Mouse (Mus musculus) right cerebral cortex, adult 18-20 months (tissue): ENCODE measurements around the gene Lamb2.

Experiments
- DNase-seq: peaks from one replicate; pipeline ENCODE4 v3.0.0; 2022; ENCODE audit warnings: mixed read lengths

Lamb2 gene

DNA sequence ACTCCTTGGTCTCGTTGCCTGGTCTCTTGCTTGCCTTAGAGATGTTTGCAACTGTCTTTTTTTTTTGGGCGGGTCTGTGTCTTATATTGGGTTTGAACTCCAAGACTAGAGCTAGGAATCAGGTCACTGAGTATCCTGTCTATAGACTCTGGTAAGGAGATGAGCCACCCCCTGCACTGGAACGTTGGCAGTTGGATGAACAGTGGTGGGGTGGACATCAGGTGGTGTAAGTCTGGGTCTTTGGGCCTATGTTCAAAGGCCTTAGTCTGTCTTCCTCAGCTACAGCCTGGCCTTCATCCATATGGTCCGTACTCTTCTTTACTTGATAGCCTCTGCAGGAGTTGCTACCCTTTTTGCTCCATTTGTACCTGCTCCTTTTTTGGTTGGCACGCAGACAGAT is 17.9 kb upstream of the Lamb2 start:
- no peak for DNase-seq

DNA sequence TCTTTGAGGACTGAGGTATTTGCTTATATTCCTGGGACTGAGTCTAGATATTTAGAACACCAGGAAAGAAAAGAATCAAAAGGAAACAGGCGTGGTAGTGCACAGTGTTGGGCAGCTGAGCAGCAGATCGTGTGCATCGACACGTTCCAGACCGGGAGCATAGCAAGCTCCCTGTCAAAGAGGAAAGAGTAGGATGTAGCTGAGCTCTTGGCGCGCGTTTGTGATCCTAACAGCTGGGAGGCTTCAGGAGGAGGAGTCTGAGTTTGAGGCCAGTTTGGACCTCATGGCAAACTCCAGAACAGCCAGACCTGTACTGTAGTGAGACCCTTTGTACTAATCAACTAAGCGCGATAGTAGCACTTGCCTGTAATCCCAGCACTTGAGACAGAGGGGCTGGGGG is 17.3 kb upstream of the Lamb2 start:
- no peak for DNase-seq

DNA sequence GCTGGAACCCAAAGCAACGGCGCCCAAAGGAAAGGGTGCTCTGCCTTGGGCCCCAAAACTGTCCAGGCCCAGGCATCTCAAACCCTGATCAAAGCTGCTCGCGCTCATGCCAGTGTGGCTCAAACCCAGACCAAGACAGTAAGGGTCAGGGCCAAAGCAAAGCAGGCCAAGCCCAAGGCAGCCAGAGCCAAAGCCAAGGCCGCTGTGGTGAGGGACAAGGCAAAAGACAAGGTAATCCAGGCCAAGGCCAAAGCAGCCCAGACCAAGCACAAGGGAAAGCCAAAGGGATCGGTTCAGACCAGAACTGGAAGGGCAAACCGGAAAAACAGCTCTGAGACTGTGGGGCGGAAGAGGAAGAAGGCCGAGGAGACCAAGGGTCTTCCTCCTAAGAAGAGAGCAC is 15.8 kb upstream of the Lamb2 start:
- DNase-seq: no peak

DNA sequence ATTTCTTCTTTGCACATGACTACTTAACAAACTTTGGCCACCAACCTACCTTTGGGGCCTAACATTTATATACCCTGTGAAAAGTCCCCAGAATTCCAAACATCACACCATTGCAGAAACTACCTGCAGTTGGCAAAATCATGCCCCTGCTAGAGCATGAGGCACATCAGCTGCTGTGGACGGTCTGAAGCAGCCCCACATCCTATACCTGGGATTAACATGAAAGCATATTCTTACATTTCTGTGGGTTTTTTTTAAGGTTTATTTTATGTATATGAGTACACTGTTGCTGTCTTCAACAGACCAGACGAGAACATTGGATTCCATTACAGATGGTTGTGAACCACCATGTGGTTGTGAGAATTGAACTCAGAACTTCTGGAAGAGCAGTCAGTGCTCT is 13.3 kb upstream of the Lamb2 start:
- no peak for DNase-seq

DNA sequence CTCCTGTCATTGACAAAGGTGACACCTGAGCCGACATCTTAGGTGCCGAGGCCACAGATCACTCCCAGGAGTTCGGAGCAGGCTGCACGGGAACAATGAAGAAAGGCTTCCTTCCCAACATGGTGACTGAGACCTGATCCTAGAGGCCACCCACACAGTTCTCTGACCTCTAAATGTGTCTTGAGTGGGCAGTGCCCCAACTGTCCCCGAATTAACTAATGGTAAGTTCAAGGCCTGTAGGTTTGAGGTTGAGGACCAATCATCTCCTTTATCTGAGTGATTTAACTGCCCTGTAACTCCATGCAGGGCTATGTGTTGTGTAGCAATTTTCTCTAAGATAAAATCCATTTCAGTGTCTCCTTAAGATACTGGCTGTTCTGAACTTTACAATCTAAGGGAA is 10.1 kb upstream of the Lamb2 start:
- no peak for DNase-seq

DNA sequence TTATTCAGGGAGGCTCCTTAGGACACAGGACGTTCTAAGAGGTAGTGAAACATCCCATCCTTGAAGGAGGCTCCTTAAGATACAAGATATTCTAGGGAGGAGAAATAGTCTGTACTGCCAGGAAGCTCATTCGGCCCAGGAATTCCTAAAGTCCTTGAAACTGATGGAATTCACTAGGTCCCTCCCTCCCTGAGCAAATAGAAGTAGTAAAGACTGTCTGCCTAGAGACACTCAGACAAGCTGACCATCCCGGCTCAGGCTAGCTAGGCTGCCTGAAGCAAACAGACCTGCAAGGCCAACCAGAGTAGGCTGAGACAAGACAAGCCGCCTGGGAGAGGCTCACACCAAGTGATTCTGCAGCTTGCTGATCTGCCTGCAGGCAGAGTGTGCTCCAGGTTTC is 9.7 kb upstream of the Lamb2 start:
- no peak for DNase-seq

DNA sequence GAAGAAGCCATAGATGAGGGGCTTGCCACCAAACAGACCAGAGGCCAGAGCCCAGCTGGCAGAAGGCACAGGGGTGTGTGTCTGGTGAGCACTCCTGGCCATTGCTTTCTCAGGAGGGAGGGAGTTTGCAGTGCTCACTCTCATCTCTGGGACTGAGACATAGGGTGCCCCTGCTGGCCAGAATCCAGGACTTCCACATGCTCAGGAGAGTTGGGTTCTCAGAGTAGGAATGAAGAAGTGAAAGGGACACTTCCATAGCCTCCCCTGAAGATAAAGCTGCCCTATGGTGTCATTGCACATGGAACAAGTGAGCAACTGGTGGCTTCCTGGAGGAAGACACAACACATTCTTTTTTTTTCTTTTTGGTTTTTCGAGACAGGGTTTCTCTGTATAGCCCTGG is 5.0 kb upstream of the Lamb2 start:
- no peak for DNase-seq

DNA sequence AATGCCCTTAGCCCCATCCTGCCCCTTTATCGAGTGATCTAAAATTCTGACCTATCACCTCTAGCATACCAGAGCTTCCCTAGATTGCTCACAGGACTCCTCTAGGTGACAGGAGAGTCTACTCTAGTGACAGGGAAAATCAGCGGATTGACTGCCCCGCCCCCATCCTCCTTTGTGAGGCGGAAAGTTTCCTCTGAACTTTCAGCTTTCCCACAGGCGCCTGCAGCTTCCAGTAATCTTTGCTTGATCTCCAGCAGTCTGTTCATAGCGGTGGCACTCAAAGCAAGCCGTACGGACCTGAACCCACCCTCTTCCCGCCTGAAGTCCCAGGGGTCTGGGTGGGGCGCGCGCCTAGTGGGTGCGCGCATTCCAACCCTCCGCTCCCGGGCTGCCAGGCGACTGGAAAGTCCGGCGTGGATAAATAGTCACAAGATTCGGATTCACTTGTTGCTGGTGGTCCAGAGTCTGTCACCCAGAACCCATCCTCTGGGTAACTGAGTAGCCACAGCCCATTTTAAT is 839 bp upstream of the Lamb2 start:
- DNase-seq: no peak

DNA sequence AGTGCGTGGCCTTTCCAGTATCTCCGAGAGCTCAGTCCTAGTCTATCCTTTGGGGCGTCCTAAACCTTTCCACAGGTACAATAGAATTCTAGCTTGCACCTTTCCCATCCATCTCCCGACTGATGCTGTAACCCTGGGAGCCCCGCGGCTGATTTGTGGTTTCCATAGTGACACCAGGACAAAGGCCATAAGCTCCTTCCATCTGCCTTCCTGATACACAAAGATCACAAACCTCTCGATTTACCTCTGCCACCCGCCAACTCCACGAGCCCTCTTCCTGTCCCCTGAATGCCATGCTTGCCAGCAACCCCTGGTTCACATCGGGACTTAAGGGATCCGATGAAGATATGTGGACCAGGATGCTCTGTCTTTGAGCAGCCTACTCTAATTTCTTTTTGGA is 295 bp upstream of the Lamb2 start:
- DNase-seq: no peak

DNA sequence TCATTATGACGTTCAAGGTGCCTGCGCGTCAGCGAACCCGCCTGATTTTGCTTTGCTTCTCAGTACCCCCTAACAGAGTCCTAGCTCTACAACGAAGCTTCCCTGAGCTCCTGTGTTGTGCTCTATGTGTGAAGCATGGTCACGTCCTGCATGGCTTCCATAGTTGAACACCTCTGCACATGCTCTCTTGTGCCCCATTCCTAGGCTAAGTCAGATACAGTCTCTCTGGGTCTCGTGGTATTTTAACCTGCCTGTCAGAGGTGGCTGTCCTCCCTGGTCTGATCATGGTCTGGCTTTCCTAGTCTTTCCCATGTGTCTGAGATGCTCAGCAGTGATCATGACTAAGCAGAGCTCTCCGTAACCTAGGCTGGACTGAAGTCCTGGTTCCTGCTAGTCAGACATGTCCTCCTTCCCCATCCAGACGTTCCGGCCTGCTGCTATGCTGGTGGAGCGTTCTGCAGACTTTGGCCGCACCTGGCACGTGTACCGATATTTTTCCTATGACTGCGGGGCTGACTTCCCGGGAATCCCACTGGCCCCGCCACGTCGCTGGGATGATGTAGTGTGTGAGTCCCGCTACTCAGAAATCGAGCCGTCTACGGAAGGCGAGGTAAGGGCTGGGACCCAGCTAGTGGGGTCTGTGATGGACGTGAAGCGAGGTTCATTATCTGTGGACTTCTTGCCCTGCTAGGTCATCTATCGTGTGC is 1.4 kb downstream of the Lamb2 start:
- DNase-seq: no peak

DNA sequence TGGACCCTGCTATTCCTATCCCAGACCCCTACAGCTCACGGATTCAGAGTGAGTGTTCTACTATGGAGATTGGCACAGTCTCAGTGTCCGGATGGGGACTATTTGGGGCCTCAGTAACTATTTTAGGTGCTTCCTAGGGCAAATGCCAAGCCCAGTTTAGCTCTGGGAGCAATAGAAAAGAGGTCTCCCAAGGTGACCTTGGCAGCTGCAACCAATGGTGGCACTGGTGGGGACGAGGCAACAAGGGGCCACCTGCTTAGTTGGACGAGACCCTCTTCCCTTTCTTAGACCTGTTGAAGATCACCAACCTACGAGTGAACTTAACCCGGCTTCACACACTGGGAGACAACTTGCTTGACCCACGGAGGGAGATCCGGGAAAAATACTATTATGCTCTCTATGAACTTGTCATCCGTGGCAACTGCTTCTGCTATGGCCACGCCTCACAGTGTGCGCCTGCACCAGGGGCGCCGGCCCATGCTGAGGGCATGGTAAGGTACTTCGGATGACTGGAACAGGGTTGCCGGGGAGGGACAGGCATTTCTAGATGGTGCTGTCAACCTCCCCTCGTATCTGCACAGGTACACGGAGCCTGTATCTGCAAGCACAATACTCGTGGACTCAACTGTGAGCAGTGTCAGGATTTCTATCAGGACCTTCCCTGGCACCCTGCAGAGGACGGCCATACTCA is 2.1 kb downstream of the Lamb2 start:
- no peak for DNase-seq

DNA sequence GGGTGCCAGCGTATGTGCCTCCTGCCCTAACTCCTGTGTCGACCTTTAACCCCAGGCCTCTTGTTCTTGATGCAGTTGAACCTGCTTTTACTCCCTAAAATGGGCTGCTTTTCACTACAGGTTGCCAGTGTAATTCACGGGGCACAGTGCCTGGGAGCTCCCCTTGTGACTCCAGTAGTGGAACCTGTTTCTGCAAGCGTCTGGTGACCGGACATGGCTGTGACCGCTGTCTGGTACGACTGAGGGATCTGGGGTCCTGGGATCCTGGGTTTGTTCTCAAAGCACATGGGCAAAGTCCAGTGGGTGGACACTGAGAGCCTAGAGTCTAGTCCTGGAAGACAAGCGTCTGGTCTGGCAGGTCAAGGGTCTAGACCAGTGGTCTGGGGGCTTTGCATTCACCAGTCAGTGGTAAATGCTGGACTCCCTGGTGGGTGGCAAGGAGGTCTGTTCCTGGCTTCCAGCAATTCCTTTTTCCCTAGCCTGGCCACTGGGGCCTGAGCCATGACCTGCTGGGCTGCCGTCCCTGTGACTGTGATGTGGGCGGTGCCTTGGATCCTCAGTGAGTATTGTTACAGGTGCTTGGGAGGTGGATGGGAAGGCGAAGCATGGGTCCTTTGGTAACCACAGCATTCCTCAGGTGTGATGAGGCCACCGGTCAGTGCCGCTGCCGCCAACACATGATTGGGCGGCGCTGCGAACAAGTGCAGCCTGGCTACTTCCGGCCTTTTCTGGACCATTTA is 3.7 kb downstream of the Lamb2 start:
- DNase-seq: no peak

DNA sequence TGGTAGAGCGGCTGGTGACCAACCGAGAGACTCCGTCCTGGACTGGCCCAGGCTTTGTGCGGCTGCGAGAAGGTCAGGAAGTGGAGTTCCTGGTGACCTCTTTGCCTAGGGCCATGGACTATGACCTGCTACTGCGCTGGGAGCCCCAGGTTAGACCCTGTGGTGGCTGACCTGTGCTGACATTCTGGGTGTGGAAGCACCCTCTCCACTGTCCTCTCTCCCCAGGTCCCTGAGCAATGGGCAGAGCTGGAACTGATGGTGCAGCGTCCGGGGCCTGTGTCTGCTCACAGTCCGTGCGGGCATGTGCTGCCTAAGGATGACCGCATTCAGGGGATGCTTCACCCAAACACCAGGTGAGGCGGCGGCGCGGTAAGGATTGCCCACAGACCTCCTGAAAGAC is 4.5 kb downstream of the Lamb2 start:
- no peak for DNase-seq

DNA sequence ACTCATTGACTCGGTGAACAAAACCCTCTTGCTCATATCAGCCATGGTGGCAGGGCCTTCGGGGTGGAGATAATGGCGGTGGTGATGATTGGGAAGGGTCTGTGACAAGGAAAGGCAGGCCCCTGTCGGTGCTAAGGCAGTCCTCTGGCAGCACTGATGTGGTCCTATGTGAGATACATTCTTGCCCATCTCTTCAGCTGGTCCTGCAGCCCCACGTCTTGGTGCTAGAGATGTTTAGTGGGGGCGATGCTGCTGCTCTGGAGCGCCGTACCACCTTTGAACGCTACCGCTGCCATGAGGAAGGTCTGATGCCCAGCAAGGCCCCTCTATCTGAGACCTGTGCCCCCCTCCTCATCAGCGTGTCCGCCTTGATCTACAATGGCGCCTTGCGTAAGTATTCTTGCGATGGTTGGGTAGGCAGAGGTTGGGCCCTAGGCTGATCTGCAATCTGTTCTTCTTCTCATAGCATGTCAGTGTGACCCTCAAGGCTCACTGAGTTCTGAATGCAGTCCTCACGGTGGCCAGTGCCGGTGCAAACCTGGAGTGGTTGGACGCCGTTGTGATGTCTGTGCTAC is 5.9 kb downstream of the Lamb2 start:
- DNase-seq: no peak

DNA sequence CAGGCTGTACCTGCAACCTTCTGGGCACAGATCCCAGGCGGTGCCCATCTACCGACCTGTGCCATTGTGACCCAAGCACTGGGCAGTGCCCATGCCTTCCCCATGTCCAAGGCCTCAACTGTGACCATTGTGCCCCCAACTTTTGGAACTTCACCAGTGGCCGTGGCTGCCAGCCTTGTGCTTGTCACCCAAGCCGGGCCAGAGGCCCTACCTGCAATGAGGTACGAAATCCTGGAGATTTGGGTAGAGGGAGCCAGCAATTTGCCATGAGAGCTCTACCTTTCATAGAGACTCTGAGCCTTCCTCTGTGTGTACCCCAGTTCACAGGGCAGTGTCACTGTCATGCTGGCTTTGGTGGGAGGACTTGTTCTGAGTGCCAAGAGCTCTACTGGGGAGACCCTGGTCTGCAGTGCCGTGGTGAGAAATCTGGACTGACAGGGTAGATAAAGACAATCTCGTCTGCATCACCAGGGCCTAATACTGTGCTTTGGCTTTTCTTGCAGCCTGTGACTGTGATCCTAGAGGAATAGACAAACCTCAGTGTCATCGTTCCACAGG is 7.5 kb downstream of the Lamb2 start:
- no peak for DNase-seq

DNA sequence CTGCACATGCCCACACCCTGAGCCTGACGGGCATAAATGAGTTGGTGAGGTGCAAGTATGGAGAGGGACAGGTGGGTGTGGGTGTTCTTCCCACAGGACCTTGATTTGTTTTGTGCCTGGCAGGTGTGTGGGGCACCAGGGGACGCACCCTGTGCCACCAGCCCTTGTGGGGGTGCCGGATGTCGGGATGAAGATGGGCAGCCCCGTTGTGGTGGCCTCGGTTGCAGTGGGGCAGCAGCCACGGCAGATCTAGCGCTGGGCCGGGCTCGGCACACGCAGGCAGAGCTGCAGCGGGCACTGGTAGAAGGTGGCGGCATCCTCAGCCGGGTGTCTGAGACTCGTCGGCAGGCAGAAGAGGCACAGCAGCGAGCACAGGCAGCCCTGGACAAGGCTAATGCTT is 8.9 kb downstream of the Lamb2 start:
- no peak for DNase-seq

DNA sequence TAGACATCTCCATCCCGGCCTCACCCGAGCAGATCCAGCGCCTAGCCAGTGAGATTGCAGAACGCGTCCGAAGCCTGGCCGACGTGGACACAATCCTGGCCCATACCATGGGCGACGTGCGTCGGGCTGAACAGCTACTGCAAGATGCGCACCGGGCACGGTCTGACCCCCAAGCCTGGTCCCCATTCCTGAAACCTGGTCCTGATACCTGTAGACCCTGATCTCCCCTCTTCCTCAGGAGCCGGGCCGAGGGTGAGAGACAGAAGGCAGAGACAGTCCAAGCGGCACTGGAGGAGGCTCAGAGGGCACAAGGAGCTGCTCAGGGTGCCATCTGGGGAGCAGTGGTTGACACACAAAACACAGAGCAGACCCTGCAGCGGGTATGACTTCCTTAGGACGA is 9.7 kb downstream of the Lamb2 start:
- no peak for DNase-seq

DNA sequence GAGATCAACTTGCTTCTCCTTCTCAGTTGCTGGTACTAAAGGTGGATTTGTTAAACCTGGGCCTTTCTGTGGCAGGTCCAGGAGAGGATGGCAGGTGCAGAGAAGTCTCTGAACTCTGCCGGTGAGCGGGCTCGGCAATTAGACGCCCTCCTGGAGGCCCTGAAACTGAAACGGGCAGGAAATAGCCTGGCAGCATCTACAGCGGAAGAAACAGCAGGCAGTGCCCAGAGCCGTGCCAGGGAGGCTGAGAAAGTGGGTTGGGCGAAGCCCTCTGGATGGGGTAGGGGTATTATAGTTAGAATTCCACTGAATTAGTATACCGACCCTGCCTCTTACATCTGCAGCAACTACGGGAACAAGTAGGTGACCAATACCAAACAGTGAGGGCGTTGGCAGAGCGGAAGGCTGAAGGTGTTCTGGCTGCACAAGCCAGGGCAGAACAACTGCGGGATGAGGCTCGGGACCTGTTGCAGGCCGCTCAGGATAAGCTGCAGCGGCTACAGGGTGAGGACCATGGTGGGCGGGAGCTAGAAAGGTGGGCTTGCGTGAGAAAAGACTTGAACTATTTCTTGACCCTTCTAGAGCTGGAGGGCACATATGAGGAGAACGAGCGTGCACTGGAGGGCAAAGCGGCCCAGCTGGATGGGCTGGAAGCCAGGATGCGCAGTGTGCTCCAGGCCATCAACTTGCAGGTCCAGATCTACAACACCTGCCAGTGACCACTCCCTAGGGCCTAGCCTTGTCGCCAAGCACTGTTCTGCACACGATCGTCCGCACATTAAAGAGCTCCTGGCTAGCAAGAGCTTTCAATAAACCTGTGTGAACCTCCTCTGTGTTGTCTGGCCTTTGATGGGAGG is 10.4 kb downstream of the Lamb2 start:
- DNase-seq: no peak

DNA sequence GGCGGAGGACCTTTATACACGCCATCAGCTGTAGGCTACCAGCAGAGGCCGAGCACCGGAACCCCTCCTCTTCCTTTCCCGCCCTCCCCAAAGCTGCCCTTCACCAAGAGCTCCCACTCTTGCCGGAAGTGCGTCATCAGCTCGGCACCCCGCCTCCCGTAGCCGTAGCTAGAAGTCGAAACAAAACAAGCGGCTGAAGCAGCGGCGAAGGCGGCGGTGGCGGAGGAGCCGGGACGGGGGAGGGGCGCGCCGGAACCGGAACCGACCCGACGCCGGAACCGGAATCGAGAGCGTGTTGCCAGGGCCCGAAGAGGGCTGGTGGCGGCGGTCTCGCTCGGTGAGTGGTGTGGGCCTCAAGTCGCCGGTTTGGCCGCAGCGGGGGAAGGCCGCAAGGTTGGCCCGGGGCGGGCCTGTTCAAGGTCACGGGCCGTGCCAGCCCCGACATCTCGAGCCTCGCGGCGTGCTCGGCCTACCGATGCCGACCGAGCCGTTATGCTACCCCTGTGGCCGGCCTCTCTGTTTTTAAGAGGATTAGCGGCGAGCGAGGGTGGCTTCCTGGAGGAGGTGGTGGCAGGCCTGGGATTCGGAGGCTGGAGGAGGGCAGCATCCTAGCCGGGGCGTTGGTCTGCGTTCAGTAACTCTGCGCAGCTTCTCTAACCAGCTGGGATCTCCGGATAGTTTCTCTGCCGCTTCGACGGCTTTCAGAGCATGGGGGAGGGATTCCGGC is 11.2 kb downstream of the Lamb2 start, which contains the start of gene Usp19:
TSS of gene Usp19 (plus strand) at position 44 of the 727 bp plus-strand sequence.
- DNase-seq: peak; percentile 97

DNA sequence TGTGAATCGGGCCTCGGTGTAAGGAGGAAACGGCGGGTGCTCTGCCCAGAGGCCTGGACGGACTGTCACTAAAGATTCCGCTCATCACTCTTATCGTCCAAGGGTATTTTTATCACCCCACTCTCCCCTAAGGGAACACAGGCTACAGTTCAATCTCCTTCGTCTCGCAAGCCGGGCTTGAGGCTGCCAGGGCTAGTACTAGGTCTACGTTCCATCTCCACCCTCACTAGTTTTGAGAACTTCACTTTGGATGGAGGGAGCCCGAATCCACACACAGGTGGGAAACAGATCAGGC is 11.7 kb downstream of the Lamb2 start:
- no peak for DNase-seq

DNA sequence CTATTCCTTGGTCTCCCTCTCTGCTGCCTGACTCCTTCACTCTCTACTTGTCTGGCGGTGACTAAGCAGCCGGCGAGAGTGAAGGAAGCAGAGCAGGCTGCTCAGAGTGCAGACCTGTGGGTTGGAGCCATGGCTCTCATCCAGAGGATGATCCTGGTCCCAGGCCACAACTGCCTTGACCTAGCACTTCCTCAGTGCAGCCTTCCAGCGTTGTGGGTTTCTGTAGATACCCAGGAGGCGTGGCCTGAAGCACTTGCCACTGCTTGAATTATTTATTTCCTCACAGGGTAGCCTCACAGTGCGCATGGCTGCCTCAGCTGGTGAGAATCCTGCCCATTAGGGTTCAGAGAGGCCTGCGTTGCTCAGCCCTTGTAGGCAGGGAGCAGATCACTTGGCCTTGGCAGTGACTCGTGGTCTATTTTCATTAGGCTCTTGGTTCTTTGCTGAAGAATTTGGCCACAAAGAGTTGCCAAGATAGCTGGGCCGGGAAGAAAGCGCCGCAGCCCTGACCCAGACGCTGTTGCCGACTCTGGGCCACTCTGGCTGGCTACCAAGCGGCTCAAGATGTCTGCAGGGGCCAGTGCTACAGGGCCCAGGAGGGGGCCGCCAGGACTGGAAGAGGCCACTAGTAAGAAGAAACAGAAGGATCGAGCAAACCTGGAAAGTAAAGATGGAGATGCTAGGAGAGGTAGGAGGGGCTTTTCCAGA is 12.7 kb downstream of the Lamb2 start:
- no peak for DNase-seq
